32 mouse cellular contexts compared by ENCODE assay signal in the genomic region with DNA sequence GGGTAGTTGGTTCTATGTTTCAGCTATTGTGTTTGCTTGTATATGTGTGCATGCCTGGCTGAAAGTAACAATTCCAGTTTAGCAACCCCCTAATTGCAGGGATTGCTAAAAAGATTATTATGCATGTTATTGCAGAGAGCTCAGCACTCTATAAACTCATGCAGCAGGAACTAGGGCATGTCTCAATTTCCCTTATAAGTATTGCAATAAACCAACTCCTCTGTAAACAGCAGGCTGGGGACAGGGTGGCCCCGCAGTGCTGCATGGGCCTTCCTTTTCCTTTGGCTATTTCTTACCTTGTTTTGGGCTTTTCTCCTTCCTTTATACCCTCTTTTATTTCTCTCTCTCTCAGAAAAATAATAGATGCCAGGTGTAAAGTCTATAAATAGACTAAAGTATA. TPM values are rescaled to one million over a fixed set of nuclear protein-coding genes. Genes with fewer than 3 reads are reported as not detected.
DNase-seq lines count a peak whose midpoint lies in the region; ATAC-seq and TF ChIP-seq lines count a peak whose summit lies in the region.
"Had no signal": no experiment of that assay in that cellular context is flagged by ENCODE, and none has a peak within 500 bp of the region (broad histone marks: within the 10 kb centered on the region; RNA-seq: fewer than 3 reads in every experiment).

No protein-coding gene starts in this region.

- H3K79me2 ChIP-seq in macrophage (ENCODE audit: inconsistent target), result no peaks in the 10 kb centered on the region

- no peak for DNase-seq in embryonic facial prominence, embryonic 10.5 days (ENCODE audit: low spot score)
- no peak for DNase-seq in liver, postnatal 0 days
- no peak for DNase-seq in liver, embryonic 11.5 days (ENCODE audit: low spot score)
- DNase-seq in 416B (ENCODE audit: low read depth), result peak; percentile 28
- DNase-seq in thymus, adult 18-20 months, result no peak
- no peak for DNase-seq in cerebellum, adult 11 months
- DNase-seq: adrenal gland, postnatal 10 days; adrenal gland, postnatal 36 days; B cell, adult 2 months; cerebellum, adult 2 months; cerebellum, postnatal 10 days; cerebellum, postnatal 36 days; embryo, embryonic 11 days; gastrocnemius, postnatal 10 days; gastrocnemius, postnatal 36 days; heart, adult 18-20 months; heart, postnatal 10 days; heart, postnatal 36 days had no signal

- no peaks in the 10 kb centered on the region for H3K36me3 ChIP-seq in embryonic facial prominence, embryonic 13.5 days
- no peaks in the 10 kb centered on the region for H3K36me3 ChIP-seq in embryonic facial prominence, embryonic 10.5 days (replicated peaks)
- no peaks in the 10 kb centered on the region for H3K36me3 ChIP-seq in liver, postnatal 0 days (replicated peaks; ENCODE audit: insufficient read depth, low read length)
- no peaks in the 10 kb centered on the region for H3K36me3 ChIP-seq in liver, embryonic 11.5 days (ENCODE audit: control insufficient read depth, insufficient read depth, low read length)
- no peaks in the 10 kb centered on the region for H3K36me3 ChIP-seq in macrophage (ENCODE audit: inconsistent target)
- H3K36me3 ChIP-seq: embryonic facial prominence, embryonic 12.5 days; forebrain, embryonic 10.5 days; G1E; heart, embryonic 12.5 days; heart, embryonic 15.5 days had no signal

- H3K27me3 ChIP-seq in embryonic facial prominence, embryonic 13.5 days, result no peaks in the 10 kb centered on the region
- no peaks in the 10 kb centered on the region for H3K27me3 ChIP-seq in embryonic facial prominence, embryonic 10.5 days (replicated peaks; ENCODE audit: low read depth, poor library complexity, severe bottlenecking)
- no peaks in the 10 kb centered on the region for H3K27me3 ChIP-seq in liver, postnatal 0 days (ENCODE audit: insufficient read depth, low read length)
- H3K27me3 ChIP-seq in liver, embryonic 11.5 days (replicated peaks; ENCODE audit: control insufficient read depth, insufficient read depth, low read length), result no peaks in the 10 kb centered on the region
- H3K27me3 ChIP-seq: CH12.LX; embryonic facial prominence, embryonic 12.5 days; forebrain, embryonic 13.5 days; heart, embryonic 12.5 days; heart, embryonic 15.5 days; Patski had no signal

- no peaks in the 10 kb centered on the region for H3K9me3 ChIP-seq in embryonic facial prominence, embryonic 13.5 days
- no peaks in the 10 kb centered on the region for H3K9me3 ChIP-seq in embryonic facial prominence, embryonic 10.5 days
- H3K9me3 ChIP-seq in liver, postnatal 0 days (ENCODE audit: low read length), result no peaks in the 10 kb centered on the region
- H3K9me3 ChIP-seq in liver, embryonic 11.5 days (ENCODE audit: control insufficient read depth, low read length), result no peaks in the 10 kb centered on the region
- H3K9me3 ChIP-seq: embryonic facial prominence, embryonic 12.5 days; forebrain, embryonic 10.5 days; forebrain, embryonic 13.5 days; G1E; heart, embryonic 12.5 days; heart, embryonic 15.5 days had no signal

- no peak for ATAC-seq in embryonic facial prominence, embryonic 13.5 days (ENCODE audit: insufficient number of reproducible peaks, insufficient read depth, low FRiP score, low TSS enrichment, low read depth)
- ATAC-seq in liver, postnatal 0 days, result no peak
- no peak for ATAC-seq in liver, embryonic 11.5 days (replicated peaks; ENCODE audit: low FRiP score)
- ATAC-seq: forebrain, embryonic 13.5 days; forebrain, embryonic 16.5 days; hindbrain, postnatal 0 days; inflammation-experienced regulatory T-cells, adult 6 months; Patski had no signal

- H3K4me2 ChIP-seq in embryonic facial prominence, embryonic 13.5 days, result no peak overlapping the region
- no peak overlapping the region for H3K4me2 ChIP-seq in liver, postnatal 0 days (ENCODE audit: low read depth, low read length)
- H3K4me2 ChIP-seq in liver, embryonic 11.5 days, result no peak overlapping the region
- H3K4me2 ChIP-seq: embryonic facial prominence, embryonic 12.5 days; forebrain, embryonic 13.5 days; heart, embryonic 12.5 days; heart, embryonic 15.5 days; hindbrain, embryonic 14.5 days had no signal

- no peak overlapping the region for H3K4me3 ChIP-seq in embryonic facial prominence, embryonic 13.5 days
- H3K4me3 ChIP-seq in embryonic facial prominence, embryonic 10.5 days, result no peak overlapping the region
- no peak overlapping the region for H3K4me3 ChIP-seq in liver, postnatal 0 days (ENCODE audit: low read depth, low read length)
- H3K4me3 ChIP-seq in liver, embryonic 11.5 days (ENCODE audit: low read depth, low read length), result no peak overlapping the region
- no peak overlapping the region for H3K4me3 ChIP-seq in macrophage (ENCODE audit: inconsistent target)
- H3K4me3 ChIP-seq: embryonic facial prominence, embryonic 12.5 days; forebrain, embryonic 10.5 days; forebrain, embryonic 13.5 days; heart, embryonic 12.5 days; heart, embryonic 15.5 days had no signal

- H3K27ac ChIP-seq in embryonic facial prominence, embryonic 13.5 days, result peak overlapping the region; percentile 5; the same call in 1 of the 2 replicates
- H3K27ac ChIP-seq in embryonic facial prominence, embryonic 10.5 days (replicated peaks), result no peak overlapping the region
- H3K27ac ChIP-seq in liver, postnatal 0 days (ENCODE audit: low read depth), result peak overlapping the region; percentile 39
- H3K27ac ChIP-seq in liver, embryonic 11.5 days (ENCODE audit: low read depth, low read length), result no peak overlapping the region
- H3K27ac ChIP-seq in macrophage, result 0 out of 2 replicates have a peak overlapping the region, but pooled peaks have one; percentile 1
- H3K27ac ChIP-seq: embryonic facial prominence, embryonic 12.5 days; forebrain, embryonic 10.5 days; forebrain, embryonic 13.5 days; heart, embryonic 15.5 days; hindbrain, embryonic 14.5 days; hindbrain, postnatal 0 days had no signal

- peaks cover 30% of the 10 kb centered on the region for H3K4me1 ChIP-seq in embryonic facial prominence, embryonic 13.5 days
- H3K4me1 ChIP-seq in embryonic facial prominence, embryonic 10.5 days, result peaks cover 36% of the 10 kb centered on the region
- peaks cover 13% of the 10 kb centered on the region for H3K4me1 ChIP-seq in liver, postnatal 0 days (ENCODE audit: insufficient read depth)
- 0 out of 2 replicates have a peak, but pooled peaks cover 2% of the 10 kb centered on the region for H3K4me1 ChIP-seq in liver, embryonic 11.5 days (replicated peaks; ENCODE audit: control insufficient read depth, insufficient read depth, low read length)

- no peak for TF ChIP-seq CTCF in liver, postnatal 0 days (IDR thresholded peaks at IDR 0.05; ENCODE audit: low read depth)

- H3K9ac ChIP-seq in embryonic facial prominence, embryonic 13.5 days, result no peak overlapping the region
- H3K9ac ChIP-seq in liver, postnatal 0 days (replicated peaks), result no peak overlapping the region
- H3K9ac ChIP-seq in liver, embryonic 11.5 days (ENCODE audit: low read depth, low read length), result no peak overlapping the region
- H3K9ac ChIP-seq: embryonic facial prominence, embryonic 12.5 days; forebrain, embryonic 13.5 days; heart, embryonic 12.5 days; heart, embryonic 15.5 days; hindbrain, embryonic 14.5 days had no signal

- WGBS in embryonic facial prominence, embryonic 13.5 days, result 84% methylated on average over 1 of the region's 1 CpGs
- whole genome bisulfite sequencing in embryonic facial prominence, embryonic 10.5 days, result 92% methylated on average over 1 of the region's 1 CpGs
- WGBS in liver, postnatal 0 days (ENCODE audit: insufficient replicate concordance), result 70% methylated on average over 1 of the region's 1 CpGs
- WGBS in liver, embryonic 11.5 days, result 91% methylated on average over 1 of the region's 1 CpGs
- 0% methylated on average over 1 of the region's 1 CpGs for WGBS in macrophage (ENCODE audit: missing documents)

- no peak for TF ChIP-seq EP300 in liver, postnatal 0 days (IDR thresholded peaks at IDR 0.05; ENCODE audit: low read depth)

RNA-seq across cellular contexts. Expression of a gene that starts 32.3 kb away (rescaled TPM):
- 199 and 201 TPM in 2 replicates for polyA plus RNA-seq in embryonic facial prominence, embryonic 13.5 days (2015; fragmentation: Nextera tagmentation; extraction: Ambion mirVana)
- polyA plus RNA-seq in embryonic facial prominence, embryonic 10.5 days (2016; fragmentation: Nextera tagmentation; extraction: Ambion mirVana), result 205 and 207 TPM in 2 replicates
- 90.9 and 100.0 TPM in 2 replicates for polyA plus RNA-seq in liver, postnatal 0 days (2015; fragmentation: Nextera tagmentation; extraction: Ambion mirVana)
- polyA plus RNA-seq in liver, embryonic 11.5 days (2014; fragmentation: Nextera tagmentation; extraction: Ambion mirVana), result 172 and 188 TPM in 2 replicates
- 10 to 100 TPM in 7 of 26 experiments, 1 to 10 TPM in 19; 2.4 to 21.8 (median 8.2) TPM for total RNA-seq in macrophage (2018; cell fraction: chromatin; rRNA removed)
- total RNA-seq in macrophage (2018; cell fraction: cytosol; rRNA removed), result 10 to 100 TPM; 40.4 to 95.5 (median 55.7) TPM
- 10 to 100 TPM in 19 of 26 experiments, 1 to 10 TPM in 7; 3.7 to 32.6 (median 13.6) TPM for total RNA-seq in macrophage (2018; cell fraction: nucleus; rRNA removed)
- polyA plus RNA-seq in macrophage (2018), result 63.1 to 68.3 TPM (median 66.4 TPM) in 3 replicates

RNA-seq across cellular contexts. Expression of a gene that starts 53.2 kb away (rescaled TPM):
- polyA plus RNA-seq in embryonic facial prominence, embryonic 13.5 days (2015; fragmentation: Nextera tagmentation; extraction: Ambion mirVana), result 17.6 and 18.9 TPM in 2 replicates
- 18.9 and 20.3 TPM in 2 replicates for polyA plus RNA-seq in embryonic facial prominence, embryonic 10.5 days (2016; fragmentation: Nextera tagmentation; extraction: Ambion mirVana)
- polyA plus RNA-seq in liver, postnatal 0 days (2015; fragmentation: Nextera tagmentation; extraction: Ambion mirVana), result 2.2 and 2.7 TPM in 2 replicates
- polyA plus RNA-seq in liver, embryonic 11.5 days (2014; fragmentation: Nextera tagmentation; extraction: Ambion mirVana), result 12.2 and 13.4 TPM in 2 replicates
- 100 to 1,000 TPM in 9 of 26 experiments, 10 to 100 TPM in 17; 63.0 to 143 (median 97.3) TPM for total RNA-seq in macrophage (2018; cell fraction: chromatin; rRNA removed)
- total RNA-seq in macrophage (2018; cell fraction: cytosol; rRNA removed), result 10 to 100 TPM; 23.2 to 35.3 (median 29.0) TPM
- 10 to 100 TPM; 45.0 to 90.6 (median 68.3) TPM for total RNA-seq in macrophage (2018; cell fraction: nucleus; rRNA removed)
- 10.7 to 14.3 TPM (median 11.9 TPM) in 3 replicates for polyA plus RNA-seq in macrophage (2018)

Comparison
In these comparisons a context has a peak if more than half of its experiments do, and no peak if none do; other contexts are left out.
1. H3K27ac ChIP-seq: peak in embryonic facial prominence, embryonic 13.5 days (single experiment), liver, postnatal 0 days (single experiment) and macrophage (single experiment); none in embryonic facial prominence, embryonic 10.5 days (single experiment) and liver, embryonic 11.5 days (single experiment).